Mouse (Mus musculus) intestine, embryonic 16.5 days (tissue): ENCODE measurements around the gene Klf12. TPM values are rescaled to one million over a fixed set of nuclear protein-coding genes. Genes with fewer than 3 reads are reported as not detected.

ENCODE experiments used
- ATAC-seq: fragments of 200-750 bp; cut with Nextera tagmentation; 2 replicates; pipeline ENCODE4 v1.8.0; 2017; ENCODE audit warnings: moderate TSS enrichment, moderate library complexity
- H3K27ac ChIP-seq: fragments of 300-500 bp; sonication (generic); 2 replicates; pipeline ENCODE4 v1.5.1; 2014; ENCODE audit warnings: mild to moderate bottlenecking, low read length
- H3K27me3 ChIP-seq: fragments of 300-500 bp; sonication (generic); replicated peaks from 2 replicates; pipeline ENCODE4 v1.6.1; 2014; ENCODE audit warnings: low read length, control low read depth, mixed read lengths; ENCODE audit not compliant: control insufficient read depth, insufficient read depth
- H3K36me3 ChIP-seq: fragments of 300-500 bp; sonication (generic); 2 replicates; pipeline ENCODE4 v1.6.1; 2014; ENCODE audit warnings: low read length, control low read depth; ENCODE audit not compliant: control insufficient read depth, insufficient read depth
- H3K4me1 ChIP-seq: fragments of 300-500 bp; sonication (generic); 2 replicates; pipeline ENCODE4 v1.6.1; 2014; ENCODE audit warnings: low read length, control low read depth, mixed read lengths; ENCODE audit not compliant: control insufficient read depth, insufficient read depth
- H3K4me2 ChIP-seq: fragments of 300-500 bp; sonication (generic); 2 replicates; pipeline ENCODE4 v1.6.1; 2014; ENCODE audit warnings: low read depth, low read length, control low read depth
- H3K4me3 ChIP-seq: fragments of 300-500 bp; sonication (generic); 2 replicates; pipeline ENCODE4 v1.5.1; 2014; ENCODE audit warnings: mild to moderate bottlenecking, low read length
- H3K9ac ChIP-seq: fragments of 300-500 bp; sonication (generic); 2 replicates; pipeline ENCODE4 v1.6.1; 2014; ENCODE audit warnings: low read depth, low read length
- H3K9me3 ChIP-seq: fragments of 300-500 bp; sonication (generic); 2 replicates; pipeline ENCODE4 v1.6.1; 2016; ENCODE audit warnings: low read length, control low read depth; ENCODE audit not compliant: control insufficient read depth
- WGBS: fragments of 180-500 bp; shearing (Covaris S2); extraction: QIAGEN DNeasy Blood & Tissue Kit; methylation state at CpG from one replicate; pipeline ENCODE4 v1.1.7; 2014; 5-methylcytosine and 5-hydroxymethylcytosine counted together
- polyA plus RNA-seq: library from polyadenylated mRNA; unstranded; fragments of >200 nt; fragmentation: Nextera tagmentation; extraction: Ambion mirVana; gene quantifications from 2 replicates; pipeline ENCODE4 v1.2.1, GENCODE M21; 2015

The Klf12 gene
- polyA plus RNA-seq, 1 experiment from 2014 or later: 8.6 TPM

- Histone ChIP-seq H3K4me1 (no peaks in the 10 kb centered on the region), H3K27me3 (no peaks in the 10 kb centered on the region), H3K9ac (no peak overlapping the region), H3K4me2 (no peak overlapping the region), H3K9me3 (no peaks in the 10 kb centered on the region), H3K36me3 (no peaks in the 10 kb centered on the region), H3K4me3 (no peak overlapping the region), H3K27ac (no peak overlapping the region)
- WGBS: 75% methylated on average over 2 of the region's 2 CpGs
- ATAC-seq: no peak
These were observed 231.6 kb downstream of the Klf12 start for GRCm38 (mm10) chr14:100052876-100053275.

GRCm38 (mm10) chr14:100045431-100045830 lies 239.0 kb downstream of the Klf12 start:
- H3K4me3 ChIP-seq: no peak overlapping the region
- no peaks in the 10 kb centered on the region for H3K9me3 ChIP-seq
- no peaks in the 10 kb centered on the region for H3K4me1 ChIP-seq
- no peak overlapping the region for H3K4me2 ChIP-seq
- H3K36me3 ChIP-seq: no peaks in the 10 kb centered on the region
- H3K27me3 ChIP-seq: no peaks in the 10 kb centered on the region
- H3K27ac ChIP-seq: no peak overlapping the region
- H3K9ac ChIP-seq: no peak overlapping the region
- ATAC-seq: no peak

DNA sequence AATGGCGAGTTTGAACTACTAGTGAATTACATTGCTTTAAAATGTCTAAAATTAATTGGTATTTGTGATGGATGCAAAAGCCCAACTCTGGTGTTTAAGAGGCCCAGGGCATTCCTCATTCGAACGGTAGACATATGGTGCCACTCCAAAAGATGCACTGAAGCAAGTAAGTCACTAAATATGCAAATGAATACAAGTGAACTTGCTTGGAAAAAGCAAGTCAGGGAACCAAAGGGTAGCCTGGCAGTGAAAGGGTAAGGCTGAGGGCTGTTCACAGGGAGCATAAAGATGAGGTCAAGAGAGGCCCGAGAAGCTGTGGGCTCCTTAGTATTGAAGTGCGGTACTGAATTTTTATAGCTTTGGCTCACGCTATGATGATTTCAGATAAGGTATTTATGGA lies 242.7 kb downstream of the Klf12 start:
- no peaks in the 10 kb centered on the region for H3K4me1 ChIP-seq
- no peak overlapping the region for H3K27ac ChIP-seq
- ATAC-seq: no peak
- H3K4me3 ChIP-seq: no peak overlapping the region
- H3K9me3 ChIP-seq: no peaks in the 10 kb centered on the region
- no peaks in the 10 kb centered on the region for H3K27me3 ChIP-seq
- no peaks in the 10 kb centered on the region for H3K36me3 ChIP-seq
- 61% methylated on average over 6 of the region's 6 CpGs for WGBS
- H3K9ac ChIP-seq: no peak overlapping the region
- H3K4me2 ChIP-seq: no peak overlapping the region

DNA sequence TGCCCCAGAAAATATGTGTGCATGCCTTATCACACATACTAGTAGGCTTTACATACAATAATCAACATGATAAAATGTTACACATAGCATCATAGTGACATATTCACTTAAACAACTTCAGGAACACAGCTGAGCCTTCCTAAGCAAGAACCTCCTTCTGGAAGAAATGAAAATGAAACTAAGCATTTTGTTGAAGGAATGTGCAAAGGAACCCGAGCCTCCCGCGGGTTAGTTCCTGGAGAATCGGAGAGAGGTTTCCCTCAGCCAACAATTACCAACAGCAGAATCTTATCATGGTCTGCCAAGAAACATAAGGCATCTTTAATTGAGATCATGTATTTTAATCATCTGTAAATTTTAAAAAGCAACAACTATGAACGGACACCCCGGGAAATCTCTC lies 257.8 kb downstream of the Klf12 start:
- no peak overlapping the region for H3K9ac ChIP-seq
- no peak overlapping the region for H3K4me3 ChIP-seq
- ATAC-seq: no peak
- H3K27ac ChIP-seq: no peak overlapping the region
- 75% methylated on average over 6 of the region's 6 CpGs for WGBS
- no peaks in the 10 kb centered on the region for H3K9me3 ChIP-seq
- peaks cover 6% of the 10 kb centered on the region for H3K36me3 ChIP-seq
- H3K4me2 ChIP-seq: no peak overlapping the region
- no peaks in the 10 kb centered on the region for H3K4me1 ChIP-seq
- no peaks in the 10 kb centered on the region for H3K27me3 ChIP-seq

DNA sequence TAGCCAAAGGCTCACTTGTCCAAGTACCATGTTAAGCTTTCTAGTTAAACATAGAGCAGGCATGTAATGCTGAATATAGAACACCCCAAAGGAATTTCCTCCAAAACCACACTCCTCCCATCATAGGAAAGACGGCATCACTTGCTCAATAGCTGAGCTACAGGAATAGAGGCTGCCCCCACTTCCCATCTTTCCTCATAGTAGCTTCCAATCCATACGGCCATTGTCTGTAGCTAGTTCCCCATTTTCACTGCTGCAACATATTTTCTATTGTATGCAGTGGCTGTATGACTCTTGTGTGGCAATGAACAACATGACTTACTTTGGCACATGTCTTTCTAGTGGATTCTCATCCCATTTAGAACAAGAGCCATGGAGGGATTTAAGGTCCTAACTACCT lies 267.3 kb downstream of the Klf12 start:
- Histone ChIP-seq H3K4me2 (no peak overlapping the region), H3K4me1 (no peaks in the 10 kb centered on the region), H3K27me3 (no peaks in the 10 kb centered on the region), H3K9ac (no peak overlapping the region), H3K9me3 (no peaks in the 10 kb centered on the region), H3K27ac (no peak overlapping the region), H3K4me3 (no peak overlapping the region), H3K36me3 (peaks cover 5% of the 10 kb centered on the region)
- whole genome bisulfite sequencing: 91% methylated on average over 2 of the region's 2 CpGs
- no peak for ATAC-seq

DNA sequence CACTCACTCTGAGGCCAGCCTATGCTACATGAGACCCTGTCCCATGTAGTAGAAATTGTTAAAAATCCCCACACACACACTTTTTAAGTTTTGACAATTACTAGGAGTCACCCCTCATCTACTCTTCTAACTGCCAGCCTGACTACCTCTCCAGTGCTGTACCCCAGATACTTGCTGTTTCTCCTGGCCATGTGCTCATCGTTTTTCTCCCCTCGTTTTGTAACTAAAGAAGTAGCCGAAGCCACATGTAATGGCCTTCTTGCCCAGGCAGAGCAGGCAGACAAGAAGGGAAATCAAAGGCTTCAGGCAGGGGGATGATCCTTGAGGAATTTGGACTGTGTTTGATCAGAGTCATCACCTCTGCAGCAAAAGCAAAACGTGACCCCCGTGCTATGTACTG lies 274.0 kb downstream of the Klf12 start:
- Histone ChIP-seq H3K36me3 (no peaks in the 10 kb centered on the region), H3K9ac (no peak overlapping the region), H3K27ac (no peak overlapping the region), H3K4me3 (no peak overlapping the region), H3K27me3 (no peaks in the 10 kb centered on the region), H3K4me2 (no peak overlapping the region), H3K9me3 (no peaks in the 10 kb centered on the region), H3K4me1 (no peaks in the 10 kb centered on the region)
- WGBS: 63% methylated on average over 5 of the region's 5 CpGs
- ATAC-seq: no peak

- 49% methylated on average over 4 of the region's 4 CpGs for WGBS
- H3K27ac ChIP-seq: no peak overlapping the region
- no peaks in the 10 kb centered on the region for H3K9me3 ChIP-seq
- no peaks in the 10 kb centered on the region for H3K4me1 ChIP-seq
- peak; percentile 33; the same call in 1 of the 2 replicates for ATAC-seq
- no peak overlapping the region for H3K9ac ChIP-seq
- H3K4me3 ChIP-seq: no peak overlapping the region
- no peak overlapping the region for H3K4me2 ChIP-seq
- no peaks in the 10 kb centered on the region for H3K36me3 ChIP-seq
- no peaks in the 10 kb centered on the region for H3K27me3 ChIP-seq
These were observed 274.6 kb downstream of the Klf12 start for GRCm38 (mm10) chr14:100009790-100010382.

DNA sequence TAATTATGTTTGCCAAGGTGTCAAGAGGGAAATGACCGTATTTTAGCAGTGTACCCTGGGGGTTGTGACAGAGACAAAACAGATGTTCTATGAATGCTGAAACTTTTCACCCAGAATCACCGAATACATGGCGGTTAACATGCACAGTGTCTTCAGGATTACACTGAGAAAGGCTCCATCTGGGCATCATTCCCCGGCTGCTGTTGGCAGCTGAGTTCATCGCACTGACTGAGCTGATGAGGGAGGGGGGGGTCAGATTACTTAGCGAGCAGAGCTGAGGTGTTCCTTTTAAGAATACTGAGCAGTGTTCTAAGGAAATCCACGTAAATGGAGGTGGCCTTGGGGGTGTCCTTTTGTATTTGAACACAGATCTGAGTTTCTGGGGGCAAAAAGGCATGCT lies 301.0 kb downstream of the Klf12 start:
- Histone ChIP-seq H3K27me3 (no peaks in the 10 kb centered on the region), H3K4me1 (no peaks in the 10 kb centered on the region), H3K9me3 (no peaks in the 10 kb centered on the region), H3K27ac (no peak overlapping the region), H3K4me2 (no peak overlapping the region), H3K9ac (no peak overlapping the region), H3K36me3 (peaks cover 6% of the 10 kb centered on the region; the same call in 1 of the 2 replicates), H3K4me3 (no peak overlapping the region)
- WGBS: 58% methylated on average over 7 of the region's 7 CpGs
- no peak for ATAC-seq

- Histone ChIP-seq H3K9me3 (no peaks in the 10 kb centered on the region), H3K4me1 (no peaks in the 10 kb centered on the region), H3K4me3 (no peak overlapping the region), H3K4me2 (no peak overlapping the region), H3K27ac (no peak overlapping the region), H3K27me3 (no peaks in the 10 kb centered on the region), H3K36me3 (no peaks in the 10 kb centered on the region), H3K9ac (no peak overlapping the region)
- 79% methylated on average over 3 of the region's 3 CpGs for WGBS
- no peak for ATAC-seq
These were observed 303.3 kb downstream of the Klf12 start for GRCm38 (mm10) chr14:99981209-99981608.

DNA sequence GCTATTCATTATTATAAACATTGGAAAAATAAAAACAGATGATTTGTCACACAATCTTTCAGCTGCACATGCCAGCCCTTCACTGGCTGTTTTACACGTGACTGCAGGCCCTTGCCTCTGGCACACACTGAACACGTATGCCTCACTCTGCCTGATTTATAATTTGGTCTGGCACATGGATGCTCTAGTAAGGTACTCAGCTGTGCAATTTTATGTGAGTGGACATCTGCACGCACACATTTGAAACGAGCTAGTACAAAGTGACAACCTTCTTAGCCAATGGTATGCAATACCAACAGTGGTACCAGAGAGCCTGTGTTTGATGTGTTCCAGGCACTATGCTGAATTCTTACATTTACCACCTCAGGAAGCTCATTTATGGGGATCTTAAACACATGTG lies 316.6 kb downstream of the Klf12 start:
- 58% methylated on average over 4 of the region's 4 CpGs for WGBS
- H3K4me3 ChIP-seq: no peak overlapping the region
- no peaks in the 10 kb centered on the region for H3K4me1 ChIP-seq

More for the DNA sequence above, 316.6 kb downstream of the Klf12 start:
- no peak overlapping the region for H3K27ac ChIP-seq
- ATAC-seq: no peak
- H3K27me3 ChIP-seq: no peaks in the 10 kb centered on the region
- H3K9me3 ChIP-seq: no peaks in the 10 kb centered on the region
- H3K36me3 ChIP-seq: no peaks in the 10 kb centered on the region
- H3K9ac ChIP-seq: no peak overlapping the region
- H3K4me2 ChIP-seq: no peak overlapping the region
